Mouse (Mus musculus) stomach, embryonic 16.5 days (tissue): Measurements from ENCODE around the gene Pyurf. TPM values are rescaled to one million over a fixed set of nuclear protein-coding genes. Genes with fewer than 3 reads are reported as not detected.

Experiments used
- ATAC-seq: fragments of 200-750 bp; cut with Nextera tagmentation; 2 replicates; pipeline ENCODE4 v1.8.0; 2017; ENCODE audit warnings: moderate number of reproducible peaks, moderate TSS enrichment; ENCODE audit not compliant: insufficient read depth, low FRiP score
- H3K27ac ChIP-seq: fragments of 300-500 bp; sonication (generic); 2 replicates; pipeline ENCODE4 v1.5.1; 2014; ENCODE audit warnings: low read length
- H3K27me3 ChIP-seq: fragments of 300-500 bp; sonication (generic); 2 replicates; pipeline ENCODE4 v1.6.1; 2014; ENCODE audit warnings: low read length, control low read depth, mixed read lengths; ENCODE audit not compliant: control insufficient read depth, insufficient read depth
- H3K36me3 ChIP-seq: fragments of 300-500 bp; sonication (generic); 2 replicates; pipeline ENCODE4 v1.6.1; 2014; ENCODE audit warnings: low read length; ENCODE audit not compliant: control insufficient read depth, insufficient read depth
- H3K4me1 ChIP-seq: fragments of 300-500 bp; sonication (generic); 2 replicates; pipeline ENCODE4 v1.6.1; 2014; ENCODE audit warnings: low read length, control low read depth, mixed read lengths; ENCODE audit not compliant: control insufficient read depth, insufficient read depth
- H3K4me2 ChIP-seq: fragments of 300-500 bp; sonication (generic); 2 replicates; pipeline ENCODE4 v1.6.1; 2014; ENCODE audit warnings: low read depth, low read length, mixed read lengths
- H3K4me3 ChIP-seq: fragments of 300-500 bp; sonication (generic); replicated peaks from 2 replicates; pipeline ENCODE4 v1.5.1; 2014; ENCODE audit warnings: mild to moderate bottlenecking, low read length
- H3K9ac ChIP-seq: fragments of 300-500 bp; sonication (generic); 2 replicates; pipeline ENCODE4 v1.6.1; 2014; ENCODE audit warnings: low read length
- H3K9me3 ChIP-seq: fragments of 300-500 bp; sonication (generic); replicated peaks from 2 replicates; pipeline ENCODE4 v1.6.1; 2016; ENCODE audit warnings: low read length, control low read depth; ENCODE audit not compliant: control insufficient read depth
- WGBS: fragments of 180-500 bp; shearing (Covaris S2); extraction: QIAGEN DNeasy Blood & Tissue Kit; methylation state at CpG from one replicate; pipeline ENCODE4 v1.1.7; 2014; 5-methylcytosine and 5-hydroxymethylcytosine counted together
- polyA plus RNA-seq: library from polyadenylated mRNA; unstranded; fragments of >200 nt; fragmentation: Nextera tagmentation; extraction: Ambion mirVana; gene quantifications from 2 replicates; pipeline ENCODE4 v1.2.1, GENCODE M21; 2015

Pyurf gene
- polyA plus RNA-seq, 1 experiment from 2014 or later, result 17.3 TPM

DNA sequence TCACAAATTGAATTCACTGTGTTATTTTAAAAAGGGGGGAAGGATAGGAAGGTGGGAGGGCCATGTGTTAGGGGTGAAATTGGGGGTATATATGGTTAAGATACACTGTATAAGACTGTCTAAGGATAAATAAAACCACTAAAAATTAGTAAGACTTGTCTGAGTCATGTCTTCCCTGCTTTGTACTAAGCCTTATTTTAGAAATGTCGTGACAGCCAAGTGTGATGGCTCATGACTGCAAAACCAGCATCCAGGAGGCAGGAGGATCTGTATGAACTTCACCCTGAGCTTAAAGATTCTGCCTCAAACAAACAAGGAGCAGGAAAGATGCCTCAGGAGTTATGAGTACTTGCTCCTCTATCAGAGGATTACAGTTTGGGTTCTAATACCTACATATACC lies 7.7 kb downstream of the Pyurf start:
- ATAC-seq, result no peak
- H3K4me3 ChIP-seq, result no peak overlapping the region
- no peak overlapping the region for H3K9ac ChIP-seq
- WGBS, result 89% methylated on average over 1 of the region's 1 CpGs
- 0 out of 2 replicates have a peak, but pooled peaks cover 8% of the 10 kb centered on the region for H3K36me3 ChIP-seq
- no peaks in the 10 kb centered on the region for H3K9me3 ChIP-seq
- H3K4me1 ChIP-seq, result no peaks in the 10 kb centered on the region
- no peaks in the 10 kb centered on the region for H3K27me3 ChIP-seq
- no peak overlapping the region for H3K27ac ChIP-seq
- no peak overlapping the region for H3K4me2 ChIP-seq

DNA sequence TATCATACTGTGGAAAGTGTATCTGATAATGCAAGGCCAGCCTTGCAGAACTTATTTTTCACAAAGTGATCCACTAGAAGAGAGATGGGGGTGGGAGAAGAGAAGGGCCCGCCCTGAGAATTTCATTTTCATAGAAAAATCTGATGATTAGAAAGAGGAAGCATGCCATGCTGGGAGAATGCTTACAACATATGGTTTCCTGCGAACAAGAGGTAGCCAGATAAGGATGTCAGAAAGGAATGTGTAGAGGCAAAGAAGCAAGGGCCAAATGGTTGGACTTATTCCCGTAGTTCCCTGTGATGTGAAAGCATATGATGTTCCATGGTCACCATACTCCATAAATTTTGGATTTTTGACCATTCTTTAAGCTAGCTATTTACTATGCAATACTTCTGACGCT lies 30.6 kb downstream of the Pyurf start:
- Histone ChIP-seq H3K27me3 (no peaks in the 10 kb centered on the region), H3K9me3 (no peaks in the 10 kb centered on the region), H3K27ac (no peak overlapping the region), H3K36me3 (no peaks in the 10 kb centered on the region), H3K4me2 (no peak overlapping the region), H3K9ac (no peak overlapping the region), H3K4me1 (no peaks in the 10 kb centered on the region), H3K4me3 (no peak overlapping the region)
- WGBS, result 67% methylated on average over 4 of the region's 4 CpGs
- no peak for ATAC-seq

DNA sequence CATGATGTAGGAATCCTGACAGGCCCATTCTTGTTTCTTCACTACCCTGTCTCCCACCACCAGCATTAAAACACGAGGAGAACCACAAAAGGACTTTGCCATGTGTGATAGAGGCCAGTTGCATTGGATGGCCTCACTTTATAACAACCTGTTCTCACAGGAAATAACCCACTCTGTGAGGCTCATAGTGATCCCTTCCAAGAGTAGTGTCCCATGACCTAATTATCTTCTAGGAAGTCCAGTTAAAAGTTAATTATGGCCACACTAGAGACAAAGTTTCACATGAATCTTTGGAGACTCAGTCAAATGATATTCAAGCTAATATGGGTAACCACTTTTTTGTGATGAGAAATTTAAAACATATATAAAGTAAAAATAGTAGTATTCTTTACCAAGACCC lies 44.6 kb downstream of the Pyurf start:
- no peaks in the 10 kb centered on the region for H3K36me3 ChIP-seq
- no peaks in the 10 kb centered on the region for H3K9me3 ChIP-seq
- no peak overlapping the region for H3K27ac ChIP-seq
- H3K4me3 ChIP-seq, result no peak overlapping the region
- no peak overlapping the region for H3K4me2 ChIP-seq
- no peaks in the 10 kb centered on the region for H3K27me3 ChIP-seq
- no peak for ATAC-seq
- H3K9ac ChIP-seq, result no peak overlapping the region
- 66% methylated on average over 1 of the region's 1 CpGs for WGBS
- H3K4me1 ChIP-seq, result no peaks in the 10 kb centered on the region

DNA sequence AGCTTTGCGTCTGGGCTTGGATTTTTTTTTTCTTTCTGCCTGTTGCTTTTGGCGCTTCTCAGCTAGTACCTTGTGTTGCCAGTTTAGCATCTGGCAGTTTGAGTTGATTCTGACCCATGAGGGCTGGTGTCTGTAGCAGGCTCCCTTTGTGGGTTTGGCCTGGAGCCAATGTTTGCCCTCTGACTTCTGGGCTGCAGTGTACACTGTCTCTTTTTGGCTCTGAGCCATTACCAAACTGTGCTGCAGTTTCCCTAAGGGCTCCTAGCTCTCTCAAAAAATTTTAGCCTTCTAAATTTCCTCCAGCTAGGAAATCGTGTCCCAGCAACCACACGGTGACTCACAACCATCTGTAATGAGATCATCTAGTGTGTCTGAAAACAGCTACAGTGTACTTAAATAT lies 50.1 kb downstream of the Pyurf start:
- no peak overlapping the region for H3K4me2 ChIP-seq
- peak; percentile 91 for ATAC-seq
- H3K4me1 ChIP-seq, result peaks cover 3% of the 10 kb centered on the region; the same call in 1 of the 2 replicates
- H3K27me3 ChIP-seq, result no peaks in the 10 kb centered on the region
- no peaks in the 10 kb centered on the region for H3K36me3 ChIP-seq
- H3K4me3 ChIP-seq, result no peak overlapping the region
- H3K9me3 ChIP-seq, result no peaks in the 10 kb centered on the region
- H3K9ac ChIP-seq, result no peak overlapping the region
- H3K27ac ChIP-seq, result no peak overlapping the region
- WGBS, result 17% methylated on average over 4 of the region's 4 CpGs

DNA sequence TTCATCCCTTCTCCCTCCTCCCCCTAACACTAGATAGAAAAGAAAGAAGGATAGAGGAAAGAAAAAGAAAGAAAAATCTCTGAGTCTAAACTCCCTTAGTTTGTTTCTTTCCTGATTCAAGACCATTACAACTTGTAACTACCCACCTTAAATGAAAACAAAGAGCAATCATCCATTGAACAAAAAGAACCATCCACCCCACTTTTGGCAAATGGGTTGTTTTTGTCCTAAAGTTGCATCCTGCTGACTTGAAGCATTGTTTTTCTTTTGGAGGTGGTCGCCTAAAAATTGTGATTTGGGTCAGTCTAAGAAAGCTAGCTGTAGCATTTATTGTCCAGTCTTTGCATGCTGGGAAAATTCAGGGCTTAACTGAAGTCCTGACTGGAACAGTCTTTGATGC lies 52.3 kb downstream of the Pyurf start:
- H3K9me3 ChIP-seq, result no peaks in the 10 kb centered on the region
- H3K4me2 ChIP-seq, result no peak overlapping the region
- ATAC-seq, result no peak
- no peaks in the 10 kb centered on the region for H3K36me3 ChIP-seq
- no peak overlapping the region for H3K27ac ChIP-seq
- H3K4me1 ChIP-seq, result peaks cover 3% of the 10 kb centered on the region; the same call in 1 of the 2 replicates
- no peaks in the 10 kb centered on the region for H3K27me3 ChIP-seq
- H3K4me3 ChIP-seq, result no peak overlapping the region
- H3K9ac ChIP-seq, result no peak overlapping the region
- WGBS, result 53% methylated on average over 1 of the region's 1 CpGs

Other genes starting within 250 kb of the Pyurf start
- 5.3 and 5.4 TPM in 2 replicates for gene Ppm1k, start 156.6 kb downstream of the Pyurf start, polyA plus RNA-seq
- gene Herc6, start 111.1 kb downstream of the Pyurf start, polyA plus RNA-seq, result 1.7 and 3.0 TPM in 2 replicates
- 20.4 and 21.8 TPM in 2 replicates for gene Lancl2, start 10.5 kb upstream of the Pyurf start, polyA plus RNA-seq
- 48.6 and 55.1 TPM in 2 replicates for gene Vopp1, start 133.1 kb upstream of the Pyurf start, polyA plus RNA-seq
- gene Vmn1r21, start 158.3 kb upstream of the Pyurf start, polyA plus RNA-seq, result 0.13 TPM in 1 of 2 replicates, not detected in the other
- not detected in 2 replicates for gene Vmn1r22, start 215.9 kb upstream of the Pyurf start, polyA plus RNA-seq
- gene Vmn1r23, start 234.8 kb upstream of the Pyurf start, polyA plus RNA-seq, result not detected in 2 replicates